Mouse (Mus musculus): ENCODE results near the gene Cpb1.

- TF ChIP-seq CHD2 (IDR thresholded peaks at IDR 0.05; ENCODE audit: low read depth, low read length) (no peak), ZC3H11A (IDR thresholded peaks at IDR 0.05; ENCODE audit: borderline replicate concordance, low read depth, low read length) (no peak), MAFK (IDR thresholded peaks at IDR 0.05; ENCODE audit: insufficient read depth, low read depth, low read length) (no peak)
These were observed 46.5 kb downstream of the Cpb1 start for GRCm38 (mm10) chr3:20229027-20229426.
